Comparison of ENCODE assay signal across 18 mouse cellular contexts in the genomic region with DNA sequence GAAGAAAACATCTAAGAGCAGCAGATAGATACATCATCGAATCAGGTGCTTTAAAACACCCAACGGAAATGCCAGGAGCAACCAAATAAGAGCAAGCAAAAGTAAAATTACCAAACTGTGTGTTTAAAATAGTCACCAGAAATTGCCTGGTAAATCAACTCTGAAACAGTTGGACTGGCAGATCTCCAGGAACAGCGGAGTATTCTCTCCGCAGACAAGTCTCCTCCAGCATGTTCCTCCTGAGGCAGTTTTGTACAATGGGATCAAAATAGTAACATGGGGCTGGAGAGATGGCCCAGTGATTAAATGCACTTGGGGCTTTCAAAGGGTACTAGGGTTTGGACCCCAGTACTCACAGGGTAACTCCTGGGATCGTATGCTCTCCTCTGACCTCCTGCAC.
DNase-seq lines count a peak whose midpoint lies in the region; ATAC-seq and TF ChIP-seq lines count a peak whose summit lies in the region.
"Had no signal": no experiment of that assay in that cellular context is flagged by ENCODE, and none has a peak within 500 bp of the region (broad histone marks: within the 10 kb centered on the region; RNA-seq: fewer than 3 reads in every experiment).

No protein-coding gene starts in this region.

- intact Hi-C loops in left cerebral cortex, postnatal 25 days (cut with DNase I): no loop called here
- intact Hi-C loops in left cerebral cortex, postnatal 10 days (cut with DNase I): no loop called here
- intact Hi-C loops in gastrocnemius, adult 2 months (cut with DNase I): no loop called here

- no peaks in the 10 kb centered on the region for H3K27me3 ChIP-seq in midbrain, embryonic 15.5 days (replicated peaks)
- H3K27me3 ChIP-seq: forebrain, embryonic 13.5 days; heart, embryonic 13.5 days had no signal

- no peaks in the 10 kb centered on the region for H3K36me3 ChIP-seq in midbrain, embryonic 15.5 days (replicated peaks)
- H3K36me3 ChIP-seq: heart, embryonic 13.5 days had no signal

- TF ChIP-seq CTCF in gastrocnemius, adult 2 months (IDR thresholded peaks at IDR 0.05): no peak

- H3K4me1 ChIP-seq in midbrain, embryonic 15.5 days: no peaks in the 10 kb centered on the region
- H3K4me1 ChIP-seq: forebrain, embryonic 13.5 days; heart, embryonic 13.5 days had no signal

- no peak overlapping the region for H3K9ac ChIP-seq in midbrain, embryonic 15.5 days
- H3K9ac ChIP-seq: forebrain, embryonic 13.5 days; heart, embryonic 13.5 days; liver, embryonic 14.5 days had no signal

- H3K4me2 ChIP-seq in midbrain, embryonic 15.5 days: no peak overlapping the region
- H3K4me2 ChIP-seq: forebrain, embryonic 13.5 days; heart, embryonic 13.5 days had no signal

- ATAC-seq in midbrain, embryonic 15.5 days (replicated peaks): no peak
- ATAC-seq: CD4-positive, CD25-positive, alpha-beta regulatory T cell, adult 4 months; forebrain, embryonic 13.5 days; lung, postnatal 0 days had no signal

- H3K4me3 ChIP-seq in gastrocnemius, adult 2 months: no peak overlapping the region
- no peak overlapping the region for H3K4me3 ChIP-seq in midbrain, embryonic 15.5 days
- H3K4me3 ChIP-seq: forebrain, embryonic 13.5 days; heart, embryonic 13.5 days; myocyte had no signal

- no peaks in the 10 kb centered on the region for H3K9me3 ChIP-seq in midbrain, embryonic 15.5 days
- H3K9me3 ChIP-seq: forebrain, embryonic 13.5 days had no signal

- DNase-seq in left cerebral cortex, postnatal 25 days (ENCODE audit: low spot score in 2 of 2): peak; percentile 32 to 40
- no peak for DNase-seq in left cerebral cortex, postnatal 10 days (ENCODE audit: extremely low spot score in 1 of 2, low spot score in 2 of 2)
- peak; percentile 35 for DNase-seq in cerebellum, adult 9-10 months
- DNase-seq in frontal cortex, postnatal 36 days (ENCODE audit: low spot score in 2 of 2): peak; percentile 14 to 23
- peak; percentile 8 to 27 for DNase-seq in layer of hippocampus, postnatal 25 days (ENCODE audit: extremely low spot score in 1 of 2, low spot score in 1 of 2)
- DNase-seq in gastrocnemius, adult 2 months: no peak
- DNase-seq in kidney, postnatal 14 days: no peak
- DNase-seq: adrenal gland, adult 8-10 months; embryo, embryonic 11 days; gastrocnemius, postnatal 25 days; retina, postnatal 1 day had no signal

- 86% methylated on average over 5 of the region's 5 CpGs for WGBS in midbrain, embryonic 15.5 days

- H3K27ac ChIP-seq in gastrocnemius, adult 2 months: no peak overlapping the region
- no peak overlapping the region for H3K27ac ChIP-seq in midbrain, embryonic 15.5 days
- H3K27ac ChIP-seq: forebrain, embryonic 13.5 days; heart, embryonic 13.5 days; liver, embryonic 14.5 days had no signal

Comparison
In these comparisons a context has a peak if more than half of its experiments do, and no peak if none do; other contexts are left out.
1. DNase-seq: peak in left cerebral cortex, postnatal 25 days (2 of 2), cerebellum, adult 9-10 months (single experiment), frontal cortex, postnatal 36 days (2 of 2) and layer of hippocampus, postnatal 25 days (2 of 2); none in left cerebral cortex, postnatal 10 days (0 of 2), gastrocnemius, adult 2 months (single experiment) and kidney, postnatal 14 days (single experiment).